Mouse (Mus musculus): ENCODE data around the gene Ttc30a2. TPM values are rescaled to one million over a fixed set of nuclear protein-coding genes. Genes with fewer than 3 reads are reported as not detected.

Gene Ttc30a2
- total RNA-seq, 2 experiments from 2014 or later: 0.35 TPM; not detected in 1

DNA sequence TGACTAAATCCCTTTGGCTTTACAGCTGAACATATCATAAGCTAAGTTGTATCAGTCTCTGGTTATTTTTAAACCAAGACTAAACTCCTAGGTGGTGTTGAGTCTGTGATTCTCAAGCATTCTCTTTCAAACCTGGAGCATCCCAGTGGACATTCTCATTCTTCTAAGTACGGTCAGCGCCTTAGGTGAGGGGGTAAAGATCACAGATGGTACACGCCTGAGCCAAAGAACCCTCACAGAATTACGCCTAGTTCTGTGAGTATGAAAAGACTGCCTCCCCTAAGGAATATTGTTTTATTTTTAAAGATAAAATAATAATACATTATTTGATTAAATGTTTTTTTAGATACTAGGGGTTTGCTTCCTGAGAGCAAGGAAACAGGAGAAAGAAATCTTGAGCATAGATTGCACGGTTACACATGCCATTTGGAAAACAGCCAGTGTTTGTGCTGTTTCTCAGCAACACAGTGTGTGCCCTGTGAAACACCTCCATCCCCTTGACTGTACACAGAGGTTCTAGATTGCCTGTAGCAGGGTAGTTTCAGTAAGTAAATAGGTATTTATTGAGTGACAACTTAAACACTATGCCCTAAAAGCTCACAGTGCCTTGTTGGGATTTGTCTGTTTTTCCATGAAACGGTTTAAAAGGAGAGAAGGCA, 48.1 kb downstream of the Ttc30a2 start:
- DNase-seq (ENCODE audit: low spot score in 2 of 2): no peak

DNA sequence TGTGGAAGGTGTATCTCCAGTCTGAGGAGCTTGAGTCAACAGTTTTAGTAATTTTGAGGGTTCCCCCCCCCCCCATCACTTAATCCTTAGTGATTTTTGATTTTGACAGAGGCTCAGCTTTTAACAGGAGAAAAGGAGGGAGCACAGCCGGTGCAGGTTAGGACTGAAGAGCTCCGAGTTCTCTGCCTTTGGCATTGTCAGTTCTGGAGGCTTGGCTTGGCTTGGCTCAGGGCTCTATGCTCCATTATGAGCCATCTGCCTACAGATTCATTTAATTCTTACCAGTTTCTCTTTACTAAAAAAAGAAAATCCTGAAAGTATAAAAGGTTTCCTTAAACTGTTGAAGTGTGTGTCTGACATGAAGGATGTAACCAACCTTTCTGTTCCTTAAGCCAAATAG, 48.8 kb downstream of the Ttc30a2 start:
- DNase-seq (ENCODE audit: low spot score in 2 of 2): no peak

DNA sequence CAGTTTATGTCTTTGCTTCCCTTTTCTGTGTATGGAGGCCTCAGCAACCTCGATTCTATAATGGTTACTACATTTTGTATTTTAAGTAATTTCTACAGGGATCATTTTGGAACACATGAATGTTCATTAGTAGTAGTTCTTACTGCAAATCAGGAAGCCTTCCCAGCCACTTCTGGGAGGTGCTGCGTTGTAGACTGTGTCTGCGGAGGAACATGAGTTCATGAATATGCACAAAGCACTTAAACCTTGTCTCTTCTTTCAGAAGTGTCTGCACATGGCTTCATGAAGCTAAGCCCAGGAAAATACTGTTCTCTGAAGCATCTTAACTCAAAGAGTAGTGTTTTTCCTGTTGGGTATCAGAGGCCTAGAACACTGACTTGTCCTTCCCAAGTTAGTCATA, 50.0 kb downstream of the Ttc30a2 start:
- DNase-seq (ENCODE audit: low spot score in 2 of 2): no peak

DNA sequence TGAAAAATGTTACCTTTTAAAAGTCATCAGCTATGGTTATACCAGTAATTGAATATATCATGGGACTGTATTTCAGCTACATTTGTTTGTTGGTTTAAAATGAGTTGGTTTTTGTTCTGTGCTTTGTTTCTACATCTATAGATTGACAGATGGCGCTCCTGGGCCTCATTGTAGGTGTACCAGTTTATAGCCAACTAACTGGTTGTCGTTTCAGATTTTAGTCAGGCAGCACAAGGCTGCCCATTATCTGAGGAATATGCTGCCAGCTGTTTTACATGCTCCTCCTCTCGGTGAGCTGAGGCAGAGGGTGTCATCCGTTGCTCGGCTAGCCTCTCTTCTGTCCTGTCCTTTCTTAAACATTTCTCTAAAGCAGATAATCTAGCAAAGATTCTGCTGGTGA, 51.9 kb downstream of the Ttc30a2 start:
- DNase-seq (ENCODE audit: low spot score in 2 of 2): no peak

Other genes with a start within 250 kb of the Ttc30a2 start
- gene Agps, start 146.0 kb downstream of the Ttc30a2 start, total RNA-seq (2021): 10 to 100 TPM; 33.5 to 36.3 TPM
- 10 to 100 TPM; 13.3 to 14.6 TPM for gene Ttc30b, start 39.6 kb downstream of the Ttc30a2 start, total RNA-seq (2021)
- 1 to 10 TPM; 2.8 to 3.5 TPM for gene Ttc30a1, start 3.8 kb upstream of the Ttc30a2 start, total RNA-seq (2021)